Mouse (Mus musculus) erythroblast, embryonic 14.5 days (primary cell): ENCODE results near the gene Itm2b.

Source experiments
- GATA1 ChIP-seq: IDR thresholded peaks from 2 replicates; pipeline ENCODE4 v1.6.1; 2012; ENCODE audit warnings: low read length, inconsistent platforms, mixed read lengths
- TAL1 ChIP-seq: IDR thresholded peaks from 3 replicates; pipeline ENCODE4 v1.6.1; 2012; ENCODE audit warnings: low read length, inconsistent platforms, mixed read lengths

- no peak for TF ChIP-seq GATA1
- no peak for TF ChIP-seq TAL1
These were observed 49.9 kb downstream of the Itm2b start for GRCm38 (mm10) chr14:73334926-73335805.
